Mouse (Mus musculus) kidney, postnatal 25 days (tissue): ENCODE results near the gene Micu1.

Experiments used
- DNase-seq, 2 experiments: peaks; one replicate each; pipeline ENCODE4 v3.0.0; 2021; ENCODE audit warnings: mixed read lengths in 2 of 2

Gene Micu1

GRCm38 (mm10) chr10:59778137-59778710 lies 75.9 kb downstream of the Micu1 start:
- DNase-seq: no peak

DNA sequence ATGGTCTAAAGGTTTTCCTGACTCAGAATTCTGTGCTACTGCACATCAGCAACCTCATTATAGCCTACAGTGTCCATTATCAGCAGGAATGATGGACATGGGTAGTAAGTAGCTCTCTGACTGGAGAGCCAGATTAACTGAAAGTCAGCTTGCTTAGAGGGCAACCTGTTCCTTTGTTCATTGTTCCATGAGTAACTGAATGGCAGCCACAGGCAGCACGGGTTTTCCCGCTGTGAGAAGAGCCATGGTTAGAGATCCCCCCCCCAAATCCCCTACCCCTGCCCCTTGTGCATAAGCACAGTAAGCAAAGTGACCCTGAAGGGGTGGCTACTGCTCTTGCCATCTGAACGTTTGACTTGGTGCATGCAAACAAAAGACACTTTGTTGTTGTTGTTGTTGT lies 78.4 kb downstream of the Micu1 start:
- no peak for DNase-seq

DNA sequence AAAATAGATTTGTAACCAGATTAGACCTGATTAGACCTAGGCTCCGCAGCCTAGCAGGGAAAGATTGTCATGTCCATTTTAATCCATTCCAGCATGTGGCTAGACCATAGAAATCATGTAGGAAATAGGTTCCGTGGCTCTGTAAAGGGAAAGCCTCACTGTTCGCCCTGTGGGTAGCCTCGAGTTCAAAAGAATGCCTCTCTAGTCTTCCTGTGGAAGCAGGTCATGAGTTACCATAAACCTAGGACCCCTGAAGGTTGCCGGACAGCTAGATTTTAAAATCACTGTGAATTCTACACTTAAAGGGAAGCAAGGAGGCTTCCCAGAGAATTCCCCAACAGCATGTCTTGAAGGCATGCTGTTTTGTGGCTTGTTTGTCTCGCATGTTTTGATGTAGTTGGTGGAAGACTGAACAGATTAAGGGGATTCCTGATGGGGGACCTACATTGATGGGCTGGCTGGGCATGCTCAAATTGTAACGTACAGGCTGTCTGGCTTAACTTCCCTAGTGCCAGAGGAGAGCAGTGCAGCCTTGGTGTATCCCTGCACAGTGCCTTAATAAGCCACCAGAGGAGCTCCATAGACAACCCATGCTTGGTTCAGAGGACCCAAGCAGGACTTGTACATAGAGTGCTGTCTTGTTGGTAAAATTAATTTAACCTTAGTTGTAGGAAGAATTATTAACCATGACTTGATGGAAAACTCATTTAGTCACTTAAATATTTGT lies 79.1 kb downstream of the Micu1 start:
- DNase-seq: no peak

DNA sequence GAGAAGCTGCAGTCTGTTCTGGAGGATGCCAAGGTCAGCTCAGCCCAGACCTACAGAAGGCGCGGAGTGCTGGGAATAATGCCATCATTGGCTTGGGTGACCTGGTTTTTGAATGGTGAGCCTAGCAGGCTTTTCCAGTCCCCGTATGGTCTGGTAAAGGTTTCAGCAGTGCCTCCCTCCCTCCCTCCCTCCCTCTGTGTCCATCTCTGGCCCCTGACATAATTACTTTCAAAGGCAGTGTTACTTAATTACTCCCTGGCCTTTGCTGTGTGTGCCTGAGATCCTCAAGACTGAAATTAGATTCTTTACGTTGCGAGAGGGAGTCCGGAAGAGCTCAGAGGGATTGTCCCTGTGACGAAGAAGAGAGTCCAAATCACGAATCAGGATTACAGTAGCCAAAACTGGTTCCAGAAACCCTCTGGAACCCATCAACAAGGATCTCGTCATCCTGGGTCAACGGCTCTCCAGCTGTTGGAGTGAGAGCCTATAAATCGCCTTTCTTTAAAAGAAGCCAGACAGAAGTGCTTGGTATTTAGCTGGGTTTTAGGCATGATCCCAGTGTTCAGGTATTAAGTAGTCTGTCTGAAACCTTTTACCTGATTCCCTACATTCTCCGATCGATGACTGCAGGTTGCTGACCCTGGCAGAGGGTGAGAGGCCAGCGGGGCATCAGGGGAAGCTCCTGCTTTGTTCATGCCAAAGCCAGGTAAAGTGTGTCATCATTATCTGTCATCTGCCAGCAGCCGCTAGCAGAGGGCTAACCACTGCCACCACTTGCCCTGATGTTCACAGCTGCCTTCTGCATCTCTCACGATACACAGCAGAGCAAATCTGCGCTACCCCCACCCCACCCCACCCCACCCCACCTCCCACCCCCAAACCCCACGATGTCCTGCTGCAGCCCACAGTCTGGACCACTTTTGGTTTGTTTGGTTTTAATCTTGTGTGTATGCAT lies 82.7 kb downstream of the Micu1 start:
- no peak for DNase-seq

GRCm38 (mm10) chr10:59786289-59786688 lies 84.0 kb downstream of the Micu1 start:
- no peak for DNase-seq

GRCm38 (mm10) chr10:59787140-59787800 lies 85.0 kb downstream of the Micu1 start:
- DNase-seq: no peak

DNA sequence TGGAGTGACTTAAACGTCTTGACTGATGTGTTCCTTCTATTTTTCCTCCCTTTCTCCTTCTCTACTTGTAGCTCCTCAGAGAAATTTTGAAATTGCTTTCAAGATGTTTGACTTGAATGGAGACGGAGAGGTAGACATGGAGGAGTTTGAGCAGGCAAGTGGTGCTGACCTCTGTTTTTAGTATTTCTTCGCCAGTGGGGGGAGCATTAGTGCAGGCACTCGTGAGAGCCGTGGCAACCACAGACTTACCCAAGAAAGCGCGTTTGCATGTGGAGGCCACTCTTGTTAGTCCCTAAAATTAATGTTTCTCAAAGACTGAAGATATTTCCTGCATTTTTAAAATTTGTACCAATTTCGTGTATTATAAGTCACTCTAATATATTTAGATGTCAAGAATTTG lies 85.6 kb downstream of the Micu1 start:
- DNase-seq: no peak

DNA sequence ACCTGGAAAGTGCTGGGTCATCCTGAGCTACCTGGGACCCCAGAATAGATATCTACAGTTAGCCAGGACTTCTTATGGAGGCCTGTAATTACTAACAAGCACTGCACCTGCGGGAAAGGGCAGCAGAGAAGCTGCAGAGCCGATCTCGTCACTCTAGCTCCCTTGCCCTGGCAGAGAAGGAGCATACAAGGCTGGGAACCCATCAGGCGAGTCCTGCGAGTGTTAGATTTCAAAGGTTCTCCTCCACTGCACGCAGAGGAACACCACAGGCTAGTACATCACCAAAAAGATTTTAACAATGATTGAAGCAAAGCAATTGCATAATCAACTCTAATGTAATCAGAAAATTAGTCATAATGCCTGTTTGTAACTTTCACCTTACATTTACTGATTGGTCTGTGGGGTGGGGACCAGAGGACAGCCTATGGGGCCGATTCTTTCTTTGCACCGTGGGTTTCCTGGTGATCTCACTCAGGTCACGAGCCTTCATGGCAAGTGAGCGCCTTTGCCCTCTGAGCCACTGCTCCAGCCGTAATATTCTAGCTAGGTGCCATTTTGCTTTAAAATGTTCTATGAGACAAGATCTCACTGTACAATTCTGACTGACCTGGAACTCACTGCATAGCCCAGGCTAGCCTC lies 88.1 kb downstream of the Micu1 start:
- DNase-seq: no peak

GRCm38 (mm10) chr10:59791896-59792295 lies 89.6 kb downstream of the Micu1 start:
- peak; percentile 29 to 52 for DNase-seq

GRCm38 (mm10) chr10:59792575-59793176 lies 90.4 kb downstream of the Micu1 start:
- no peak for DNase-seq

DNA sequence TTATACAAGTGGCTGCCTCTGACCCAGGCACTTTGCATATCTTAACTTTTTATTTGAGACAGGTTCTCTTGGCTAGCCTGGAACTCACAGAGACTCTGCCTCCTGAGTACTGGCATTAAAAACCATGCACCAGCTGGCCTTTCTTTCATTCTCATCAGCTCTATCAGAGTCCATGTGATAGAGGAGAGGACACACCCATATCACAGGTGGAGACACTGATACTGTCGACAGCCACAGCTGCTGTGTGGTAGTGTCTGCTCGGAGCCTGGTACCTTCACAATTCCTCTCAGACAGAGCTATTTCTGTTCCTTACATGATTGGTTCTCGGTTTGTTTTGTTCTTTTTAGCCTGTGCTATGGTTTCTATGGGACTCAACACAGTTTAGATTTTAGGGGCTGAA lies 91.2 kb downstream of the Micu1 start:
- DNase-seq: no peak

GRCm38 (mm10) chr10:59795085-59795484 lies 92.8 kb downstream of the Micu1 start:
- DNase-seq: no peak

- DNase-seq: no peak
Measured at GRCm38 (mm10) chr10:59795902-59796301, 93.6 kb downstream of the Micu1 start.

DNA sequence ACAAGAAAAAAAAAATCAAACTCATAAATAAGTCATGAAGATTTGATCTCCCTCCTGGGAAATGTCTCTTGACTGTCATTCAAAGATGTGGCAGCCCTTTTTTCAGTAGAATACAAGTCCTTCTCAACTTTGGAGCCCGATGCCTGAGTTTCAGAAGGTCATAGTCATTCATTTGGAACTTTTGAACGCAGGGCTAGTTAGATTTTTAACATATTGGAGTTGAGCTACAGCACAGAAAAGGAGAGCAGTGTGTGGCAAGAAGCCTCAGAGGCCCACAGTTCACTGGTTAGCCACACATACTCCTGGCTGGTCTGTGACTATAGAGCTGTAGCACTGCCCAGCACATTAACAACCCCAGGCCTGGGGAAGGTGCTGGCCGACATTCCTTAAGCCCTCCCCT lies 96.1 kb downstream of the Micu1 start:
- peak in 1 of 2 experiments; percentile 17 for DNase-seq

DNA sequence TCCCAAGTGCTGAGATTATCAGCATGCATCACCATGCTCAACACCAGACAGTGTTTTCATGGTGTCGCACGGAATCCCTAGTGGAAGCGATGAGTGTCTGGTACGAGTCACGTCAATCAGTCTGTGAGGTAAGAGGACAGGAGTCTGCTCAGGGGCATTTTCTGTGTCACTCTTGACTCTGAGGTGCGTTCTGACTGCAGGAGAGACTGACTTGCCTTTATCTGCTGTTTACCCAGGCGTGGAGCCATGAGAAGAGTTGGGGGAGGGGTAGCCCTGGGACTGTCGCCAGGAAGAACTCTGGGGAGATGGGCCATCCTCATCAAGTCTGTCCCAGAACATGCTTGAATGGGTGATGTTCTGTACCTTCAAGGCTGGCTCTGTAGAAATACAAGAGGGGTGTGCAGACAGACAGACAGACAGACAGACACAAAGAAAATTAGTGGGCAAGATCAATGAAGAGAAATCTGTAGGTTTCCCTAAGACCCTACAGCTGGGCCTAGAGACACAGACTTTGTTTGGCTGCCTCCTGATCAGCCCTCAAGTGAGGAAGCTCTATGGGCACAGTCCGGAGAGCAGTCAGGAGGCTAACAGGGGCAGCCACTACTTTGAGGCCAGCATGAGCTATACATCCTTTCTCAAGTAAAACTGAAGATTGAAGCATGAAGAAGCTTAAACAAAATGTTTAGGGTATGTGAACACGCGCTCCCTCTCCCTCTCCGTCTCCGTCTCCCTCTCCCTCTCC lies 97.2 kb downstream of the Micu1 start:
- peak in 1 of 2 experiments; percentile 35 for DNase-seq

DNA sequence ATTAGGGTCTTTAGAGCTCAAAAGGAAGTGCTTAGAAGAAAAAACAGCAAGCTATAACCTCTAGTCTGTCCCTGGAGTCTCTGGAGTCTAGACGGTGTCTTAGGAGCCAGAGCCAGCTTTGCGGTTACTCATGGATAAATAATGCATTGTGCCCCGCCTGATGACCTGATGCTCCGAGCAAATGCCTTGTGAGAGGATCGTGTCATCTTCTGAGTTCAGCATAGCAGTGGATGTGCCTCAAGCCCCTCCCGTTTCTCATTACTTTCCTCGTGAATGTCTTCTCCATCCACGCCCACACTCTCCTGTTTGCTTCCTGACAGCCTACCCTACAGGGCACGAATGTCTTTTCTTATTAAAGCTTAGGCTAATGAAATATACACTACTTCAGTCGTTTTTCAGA lies 97.9 kb downstream of the Micu1 start:
- no peak for DNase-seq

GRCm38 (mm10) chr10:59800826-59801501 lies 98.7 kb downstream of the Micu1 start:
- no peak for DNase-seq

DNA sequence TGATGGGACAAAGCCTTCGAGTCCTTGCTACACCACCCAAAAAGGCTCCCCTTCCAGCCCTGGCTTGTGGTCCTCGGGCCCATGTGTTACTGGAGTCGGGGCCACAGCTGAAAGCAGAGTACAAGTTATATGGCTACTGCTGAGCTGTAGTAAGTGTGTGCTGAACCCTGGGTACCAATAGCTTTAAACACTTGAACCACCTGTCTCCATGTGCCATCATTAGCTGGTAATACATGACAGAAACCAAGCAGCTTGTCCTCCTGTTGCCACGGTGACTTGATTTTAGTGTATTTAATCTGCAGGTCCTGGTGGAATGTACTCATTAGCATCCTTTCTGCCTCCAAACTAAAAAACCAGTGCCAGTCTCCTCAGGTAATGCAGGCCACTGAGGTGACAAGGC lies 106.4 kb downstream of the Micu1 start:
- DNase-seq: no peak

GRCm38 (mm10) chr10:59809991-59810574 lies 107.8 kb downstream of the Micu1 start:
- DNase-seq: no peak

DNA sequence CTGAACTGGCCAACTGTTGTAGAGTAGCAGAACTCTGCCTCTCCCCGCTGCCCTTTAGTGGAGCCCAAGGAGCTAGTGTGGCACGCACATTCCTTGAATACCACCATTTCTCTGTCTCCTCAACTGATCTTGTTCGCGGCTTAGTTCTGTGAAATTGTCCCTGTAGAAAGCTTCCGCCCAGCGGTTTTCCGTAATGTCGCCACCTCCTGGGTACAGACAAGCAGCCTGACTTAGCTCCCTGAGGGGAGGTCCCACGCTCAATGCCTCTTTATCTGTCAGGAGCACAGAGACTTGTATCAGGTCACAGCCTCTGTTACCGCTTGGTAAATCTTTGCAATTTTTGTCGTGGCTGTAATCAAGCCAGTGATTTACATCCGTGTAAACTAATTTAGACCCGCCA lies 110.7 kb downstream of the Micu1 start:
- no peak for DNase-seq
